Mouse (Mus musculus) cortical plate, adult 2 months (tissue): Measurements from ENCODE around the gene Fam104a.

ENCODE experiments used
- CTCF ChIP-seq: fragments of 200-500 bp; IDR thresholded peaks from 2 replicates; pipeline ENCODE4 v1.5.1; 2011; ENCODE audit warnings: mild to moderate bottlenecking, control low read depth, low read length; ENCODE audit not compliant: insufficient read depth; ENCODE audit errors: extremely low read depth
- POLR2A ChIP-seq: fragments of 200-500 bp; IDR thresholded peaks from 2 replicates; pipeline ENCODE4 v1.6.1; 2011; ENCODE audit warnings: mild to moderate bottlenecking, low read length, control low read depth; ENCODE audit not compliant: insufficient read depth; ENCODE audit errors: extremely low read depth

DNA sequence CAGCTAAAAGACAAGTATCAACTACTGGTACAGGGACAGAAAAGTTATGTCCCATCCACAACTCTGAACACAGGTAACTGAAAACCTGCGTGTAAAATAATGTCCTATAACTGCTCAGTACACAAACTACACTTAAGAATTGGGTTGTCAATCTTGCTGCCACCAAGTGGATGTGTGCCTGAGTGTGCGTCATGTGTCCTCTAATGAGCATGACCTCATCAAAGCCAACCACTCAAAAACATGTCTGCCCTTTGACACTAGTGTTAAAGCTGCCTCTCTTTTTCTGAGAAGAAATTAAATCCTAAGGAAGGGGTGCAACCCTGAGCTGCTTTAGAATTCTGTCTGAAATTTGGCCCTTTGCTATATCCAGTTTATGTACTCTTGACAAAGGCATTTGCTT lies 19.7 kb downstream of the Fam104a start:
- TF ChIP-seq CTCF (no peak), POLR2A (0 out of 2 replicates have a peak, but pooled peaks have one; percentile 3)
